Mouse (Mus musculus): Measurements from ENCODE around the gene Ppp1r13b. TPM values are rescaled to one million over a fixed set of nuclear protein-coding genes. Genes with fewer than 3 reads are reported as not detected.
A peak's percentile ranks its signal among the peaks of the same experiment; 100 is the strongest.

Gene Ppp1r13b
- polyA plus RNA-seq, 1 experiment from 2014 or later, result 18.3 TPM

DNA sequence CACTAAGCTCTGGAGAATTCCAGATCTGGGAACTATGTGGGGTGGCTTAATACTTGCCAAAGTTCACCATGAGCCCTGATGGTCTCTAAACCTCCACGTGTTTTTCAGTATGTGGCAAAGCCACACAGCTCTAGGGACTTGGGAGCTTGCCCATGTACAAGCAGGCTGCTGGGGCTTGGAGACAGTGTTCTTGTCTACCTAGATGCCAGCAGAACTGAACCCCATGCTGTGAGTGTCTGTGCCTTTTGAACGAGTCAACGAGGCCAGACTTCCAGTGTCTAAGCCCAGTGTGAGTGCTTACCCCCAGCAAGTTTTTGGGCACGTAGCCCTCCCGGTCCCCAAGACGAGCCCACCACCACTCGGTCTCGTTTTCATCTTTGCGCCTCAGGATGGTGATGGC, 78.0 kb downstream of the Ppp1r13b start:
- no peak for DNase-seq (ENCODE audit: low spot score)

DNA sequence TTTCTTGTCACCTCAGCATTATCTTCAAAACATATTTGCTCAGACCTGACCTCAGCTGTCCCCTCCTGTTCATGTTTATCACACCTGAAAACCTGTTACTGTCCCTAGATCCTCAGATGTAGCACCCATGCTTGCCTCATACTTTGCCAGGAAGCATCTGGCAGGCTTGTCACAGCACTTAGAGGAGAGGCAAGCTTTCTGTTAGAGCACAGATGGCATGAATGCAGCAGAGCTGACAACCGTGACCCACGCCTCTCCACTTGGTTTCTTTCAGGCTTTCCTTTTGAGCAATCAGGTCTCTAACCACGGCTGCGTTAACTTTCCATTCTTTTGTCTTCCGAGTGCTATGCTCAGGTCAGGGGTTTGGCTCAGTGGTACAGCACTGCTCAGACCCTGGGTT, 78.5 kb downstream of the Ppp1r13b start:
- DNase-seq (ENCODE audit: low spot score), result no peak

DNA sequence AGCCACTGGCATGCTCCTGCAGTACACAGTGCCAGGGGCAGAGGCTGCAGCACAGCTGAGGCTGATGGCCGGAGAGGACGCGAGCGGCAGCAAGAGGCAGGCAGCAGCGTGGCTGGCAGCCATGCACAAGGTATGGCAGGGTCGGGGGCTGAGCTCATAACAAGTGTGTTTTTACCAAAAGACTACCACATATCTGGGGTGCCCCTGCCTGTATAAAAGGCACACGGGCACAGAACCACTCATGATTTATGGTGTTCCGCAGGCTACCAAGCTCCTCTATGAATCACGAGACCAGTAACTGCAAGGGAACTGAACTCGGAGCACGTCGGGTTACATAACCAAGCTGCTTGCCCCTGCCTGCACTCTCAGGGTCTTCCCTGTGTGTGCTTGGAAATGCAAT, 80.4 kb downstream of the Ppp1r13b start:
- DNase-seq (ENCODE audit: low spot score), result no peak

DNA sequence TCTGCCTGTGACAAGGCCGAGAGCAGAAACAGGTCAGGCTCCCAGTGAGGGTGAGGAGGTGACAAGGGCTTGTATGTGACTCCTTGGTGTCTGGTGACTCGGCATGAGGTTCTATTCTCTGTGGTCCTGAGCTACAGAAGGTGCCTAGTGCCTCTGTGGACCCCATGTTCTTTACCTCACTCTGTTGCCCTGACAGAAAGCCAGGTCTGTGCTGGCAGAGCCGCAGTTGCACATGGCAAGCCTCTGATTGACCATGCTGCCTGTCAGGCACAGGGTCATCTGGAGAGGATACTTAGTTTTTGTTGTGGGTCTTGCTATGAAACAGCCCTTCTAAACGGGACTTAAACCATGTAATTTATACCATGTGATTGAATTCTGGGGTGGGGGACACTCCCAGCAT, 86.0 kb downstream of the Ppp1r13b start:
- DNase-seq (ENCODE audit: low spot score), result no peak

DNA sequence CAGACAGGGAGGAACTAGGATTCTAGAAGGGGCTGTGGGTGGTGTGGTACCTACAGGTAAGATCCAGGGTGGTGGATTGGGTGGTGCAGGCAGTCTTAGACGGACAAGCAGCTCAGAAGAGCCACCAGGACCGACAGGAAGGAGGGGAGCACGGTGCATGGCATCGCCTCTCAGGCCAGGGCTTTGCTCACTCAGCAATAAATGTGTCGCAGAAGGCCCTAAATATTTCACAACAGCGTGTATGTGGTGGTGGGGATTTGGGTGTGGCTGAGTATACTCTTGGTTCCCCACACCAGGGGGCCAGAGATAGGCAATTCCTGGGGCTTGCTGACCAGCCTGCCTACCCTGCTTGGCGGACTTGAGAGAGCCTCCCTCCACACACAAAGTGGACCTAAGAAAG, 87.2 kb downstream of the Ppp1r13b start:
- no peak for DNase-seq (ENCODE audit: low spot score)

DNA sequence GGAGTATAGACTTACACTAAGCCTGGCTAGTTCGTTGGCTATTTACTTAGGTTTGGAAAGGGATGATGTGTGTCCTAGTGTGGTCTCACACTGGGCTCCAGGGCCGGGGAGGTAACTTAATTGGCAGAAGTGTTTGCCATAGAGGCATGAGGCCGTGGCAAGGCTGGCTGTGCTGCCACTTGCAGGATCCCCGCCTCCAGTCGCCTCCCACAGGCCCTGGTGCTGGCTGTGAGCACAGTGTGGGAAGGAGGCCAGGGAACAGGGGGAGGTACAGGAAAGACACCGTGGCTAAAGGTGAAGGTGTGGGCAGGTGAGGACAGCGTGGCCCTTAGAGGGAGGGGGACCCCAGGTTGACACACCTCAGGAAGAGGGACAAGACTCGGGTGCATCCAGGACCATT, 88.0 kb downstream of the Ppp1r13b start:
- DNase-seq (ENCODE audit: low spot score), result no peak

DNA sequence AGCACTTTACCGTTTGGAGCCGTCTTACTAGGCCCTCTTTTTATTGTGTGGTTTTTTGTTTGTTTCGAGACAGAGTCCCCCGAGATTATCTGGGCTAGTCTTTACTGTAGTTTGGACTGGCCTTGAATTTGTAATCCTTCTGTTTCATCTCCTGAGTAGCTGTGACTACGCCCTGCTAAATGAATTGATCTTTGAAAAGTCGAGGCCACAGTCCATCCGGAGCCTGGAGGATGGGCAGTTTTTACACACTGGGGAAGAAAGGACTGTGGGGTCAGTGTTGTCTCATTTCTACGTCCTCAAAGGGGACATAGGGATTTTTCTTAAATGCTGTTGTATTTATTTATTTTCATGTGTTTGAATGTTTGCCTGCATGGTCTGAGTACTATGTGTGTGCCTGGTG, 89.9 kb downstream of the Ppp1r13b start:
- no peak for DNase-seq (ENCODE audit: low spot score)

DNA sequence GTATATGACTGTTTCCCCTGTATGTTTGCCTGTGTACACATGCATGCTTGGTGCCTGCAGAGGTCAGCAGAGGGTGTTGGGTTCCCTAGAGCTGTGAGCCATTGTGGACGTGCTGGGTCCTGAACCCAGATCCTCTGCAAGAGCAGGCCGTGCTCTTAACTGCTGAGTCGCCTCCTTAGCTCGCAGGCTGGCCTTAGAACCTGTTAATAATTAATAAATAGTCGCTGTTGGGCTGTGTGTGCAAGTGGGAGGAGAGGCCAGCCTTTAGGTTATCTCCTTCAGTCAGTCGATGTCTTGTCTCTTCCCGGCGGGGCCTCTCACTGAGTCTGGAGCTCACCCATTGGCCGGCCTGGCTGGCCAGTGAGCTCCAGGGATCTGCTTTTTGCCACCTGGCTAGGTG, 90.9 kb downstream of the Ppp1r13b start:
- DNase-seq (ENCODE audit: low spot score), result no peak

DNA sequence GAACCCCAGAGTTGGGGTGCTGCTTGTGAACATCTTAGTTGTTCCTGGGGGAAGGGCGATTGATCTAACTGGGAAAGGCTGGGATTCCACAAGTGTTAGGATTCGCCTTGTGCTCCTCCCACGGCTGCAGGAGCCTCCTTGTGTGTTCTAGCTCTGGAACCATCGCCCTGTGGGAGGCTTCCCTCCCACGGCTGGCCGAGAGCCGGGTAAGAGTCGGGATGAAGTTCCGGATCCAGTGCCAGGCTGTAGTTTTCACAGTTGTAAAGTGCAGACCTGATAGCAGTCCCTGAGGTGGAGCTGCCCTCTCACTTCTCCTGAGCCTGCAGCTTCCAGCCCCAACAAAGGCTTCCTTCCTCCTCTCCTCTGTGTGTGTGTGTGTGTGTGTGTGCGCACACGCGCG, 91.4 kb downstream of the Ppp1r13b start:
- DNase-seq (ENCODE audit: low spot score), result peak; percentile 43

DNA sequence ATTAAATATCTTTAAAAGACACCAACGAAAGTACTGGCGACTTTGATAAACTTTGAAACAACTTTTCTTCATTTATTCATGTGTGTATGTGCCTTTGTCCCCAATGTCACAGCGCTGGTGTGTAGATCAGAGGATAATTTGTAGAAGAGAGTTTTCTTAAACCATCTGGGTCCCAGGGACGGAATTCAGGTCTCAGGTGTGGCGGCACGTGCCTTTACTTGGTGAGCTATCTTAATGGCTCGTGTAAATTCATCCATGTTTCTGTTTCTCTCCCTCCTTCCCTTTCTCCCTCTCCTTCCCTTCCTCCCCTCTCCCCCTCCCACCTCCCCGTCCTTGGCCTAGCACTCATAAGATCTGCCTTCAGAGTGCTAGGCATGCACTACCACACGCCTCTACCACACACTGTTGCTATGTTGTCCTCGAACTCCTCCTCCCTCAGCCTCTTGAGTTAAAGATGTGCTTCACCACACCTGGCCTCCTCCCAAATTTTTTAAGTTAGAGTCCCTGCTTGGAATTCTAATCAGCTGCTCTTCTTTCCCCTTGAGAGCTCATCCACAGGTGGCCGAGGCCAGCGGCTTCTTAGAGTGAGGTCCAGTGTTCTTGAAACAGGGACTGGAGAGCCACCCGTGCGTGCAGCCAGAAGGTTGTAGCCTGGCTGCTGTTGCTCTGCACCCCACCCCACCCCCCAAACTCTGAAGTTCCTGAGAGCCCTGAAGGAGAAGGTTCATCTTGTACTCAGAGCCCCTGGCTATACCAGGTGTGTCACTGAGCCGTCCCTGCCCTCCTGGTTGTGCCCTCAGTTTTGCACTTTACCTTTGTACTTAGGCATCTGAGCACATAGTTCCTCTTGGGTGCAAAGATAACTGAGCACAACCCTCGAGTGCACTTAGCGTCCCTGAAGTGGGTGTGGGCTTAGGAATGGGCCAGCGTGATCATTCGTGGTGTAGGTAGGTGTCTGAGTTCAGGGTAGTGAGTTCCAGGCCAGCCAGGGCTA, 92.8 kb downstream of the Ppp1r13b start:
- peak; percentile 5 for DNase-seq (ENCODE audit: low spot score)

DNA sequence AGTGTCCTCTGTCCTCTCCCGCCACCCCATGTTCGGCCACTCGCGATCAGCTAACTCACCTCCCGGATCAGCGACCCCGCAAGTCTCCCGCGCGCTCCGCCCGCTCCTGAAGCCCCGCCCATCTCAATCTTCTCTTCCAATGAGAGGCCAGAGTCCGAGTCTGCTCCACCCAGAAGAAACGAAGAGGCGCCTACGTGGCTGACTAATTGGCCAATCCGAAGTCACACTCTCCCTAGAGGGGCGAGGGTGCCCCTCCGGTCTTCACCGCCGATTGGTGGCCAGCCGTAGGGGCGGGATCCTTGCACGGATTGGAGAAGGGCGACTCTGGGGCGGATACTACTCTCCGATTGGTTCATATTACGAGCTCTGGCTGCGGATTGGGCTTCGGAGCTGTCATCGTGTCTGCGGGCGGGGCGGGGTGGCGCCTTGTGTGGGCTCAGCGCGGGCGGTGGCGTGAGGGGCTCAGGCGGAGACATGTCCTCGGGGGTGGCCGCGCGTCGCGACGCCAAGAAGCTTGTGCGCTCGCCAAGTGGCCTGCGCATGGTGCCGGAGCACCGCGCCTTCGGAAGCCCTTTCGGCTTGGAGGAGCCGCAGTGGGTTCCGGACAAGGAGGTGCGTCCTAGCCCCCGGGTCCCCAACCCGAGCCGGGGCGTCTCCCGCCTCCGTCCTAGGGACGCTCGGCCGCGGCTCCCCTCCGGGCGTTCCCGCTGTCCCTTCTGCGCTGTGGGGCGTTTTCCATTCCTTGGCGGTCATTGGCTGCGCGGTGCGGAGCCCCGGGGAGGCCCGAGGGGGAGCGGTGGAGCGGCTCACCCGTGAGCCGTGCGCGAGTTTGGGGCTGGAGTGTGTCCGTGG, 93.9 kb downstream of the Ppp1r13b start, which contains the start of the genes Xrcc3 and Zfyve21:
TSS of gene Xrcc3 (minus strand) at position 108 of the 852 bp plus-strand sequence.
TSS of gene Zfyve21 (plus strand) at position 405 of the 852 bp plus-strand sequence.
- DNase-seq (ENCODE audit: low spot score), result peak; percentile 99

DNA sequence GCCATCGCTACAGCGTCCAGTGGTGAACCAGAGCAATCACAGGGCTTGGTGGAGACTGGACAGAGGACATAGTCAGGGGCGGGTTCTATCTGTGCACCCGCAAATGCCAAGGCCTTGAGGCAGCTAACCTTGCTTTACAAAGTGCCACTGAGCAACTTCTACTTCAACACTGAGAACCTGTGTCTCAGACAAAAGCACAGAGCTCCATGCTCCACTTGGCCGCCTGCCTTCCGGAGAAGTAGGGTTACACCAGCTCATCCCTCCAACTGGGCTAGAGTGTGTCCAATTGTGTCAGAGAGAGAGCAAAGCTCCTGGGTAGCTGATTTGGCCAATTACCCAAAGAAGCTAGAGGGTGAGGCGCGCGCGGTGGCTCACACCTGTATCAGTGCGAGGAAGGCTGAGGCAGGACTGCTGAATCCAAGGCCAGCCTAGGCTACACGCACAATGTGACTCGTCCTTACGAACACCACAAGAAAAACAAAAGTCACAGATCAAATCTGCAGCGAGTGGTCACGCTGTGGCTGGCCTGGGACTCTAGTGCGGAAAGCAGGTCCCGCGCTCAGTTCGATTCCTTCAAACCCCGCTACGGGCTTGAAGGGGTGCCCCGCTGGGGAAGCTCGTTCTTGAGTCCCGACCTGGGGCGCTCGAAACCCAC, 94.7 kb downstream of the Ppp1r13b start:
- DNase-seq (ENCODE audit: low spot score), result peak; percentile 2

DNA sequence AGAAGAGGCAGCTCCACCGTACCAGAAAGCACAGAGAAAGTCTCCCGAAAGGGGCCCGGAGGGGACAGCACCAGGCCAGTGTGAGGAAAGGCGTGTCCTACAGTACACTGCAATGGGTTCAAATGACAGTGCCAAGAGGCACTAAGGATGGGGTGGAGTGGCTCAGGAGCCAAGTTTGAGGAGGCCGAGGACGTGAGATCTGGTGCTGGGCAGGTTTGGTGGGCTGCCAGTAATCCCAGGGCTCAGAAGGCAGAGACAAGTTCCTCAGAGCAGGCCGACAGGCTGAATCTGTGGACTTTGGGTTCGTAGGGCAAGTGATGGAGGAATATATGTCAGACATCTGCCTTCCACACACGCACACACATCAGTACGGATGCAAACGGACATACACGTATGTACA, 95.3 kb downstream of the Ppp1r13b start:
- no peak for DNase-seq (ENCODE audit: low spot score)

DNA sequence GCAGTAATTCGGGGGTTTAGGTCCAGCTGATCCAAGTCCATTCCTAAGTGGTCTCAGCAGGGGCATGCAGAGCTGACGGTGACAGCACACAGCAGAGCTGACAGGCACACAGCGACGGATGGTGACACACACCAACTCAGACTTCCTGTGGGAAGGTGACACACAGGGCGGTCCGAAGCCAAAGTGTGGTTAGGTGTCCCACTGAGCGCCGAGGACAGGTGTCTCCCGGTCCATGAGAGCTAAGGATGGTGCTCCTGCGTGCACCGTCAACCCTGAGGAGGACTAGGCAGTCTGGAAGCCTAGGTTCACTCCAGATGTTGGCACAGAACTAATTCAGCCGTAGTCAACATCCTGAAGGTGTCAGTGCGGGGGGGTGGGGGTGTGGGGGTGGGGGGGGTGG, 95.8 kb downstream of the Ppp1r13b start:
- peak; percentile 19 for DNase-seq (ENCODE audit: low spot score)

DNA sequence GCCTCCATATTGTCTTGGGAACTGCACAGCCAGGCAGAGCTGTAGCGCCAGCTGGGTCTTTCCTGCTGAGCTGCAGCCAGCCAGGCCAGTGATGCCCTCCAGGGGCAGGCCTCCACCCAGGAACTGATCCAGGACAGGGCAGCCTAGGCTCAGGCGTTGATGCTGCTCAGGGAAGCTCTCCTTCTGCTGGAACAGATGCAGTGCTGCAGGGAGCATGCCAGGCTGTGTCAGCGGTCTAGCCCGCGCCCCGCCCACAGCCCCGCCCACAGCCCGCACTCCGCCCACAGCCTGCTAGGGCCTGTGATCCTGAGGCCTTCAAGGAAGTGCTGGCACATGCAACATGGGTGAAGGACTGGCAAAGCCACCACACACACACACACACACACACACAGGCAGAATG, 98.1 kb downstream of the Ppp1r13b start:
- peak; percentile 79 for DNase-seq (ENCODE audit: low spot score)

DNA sequence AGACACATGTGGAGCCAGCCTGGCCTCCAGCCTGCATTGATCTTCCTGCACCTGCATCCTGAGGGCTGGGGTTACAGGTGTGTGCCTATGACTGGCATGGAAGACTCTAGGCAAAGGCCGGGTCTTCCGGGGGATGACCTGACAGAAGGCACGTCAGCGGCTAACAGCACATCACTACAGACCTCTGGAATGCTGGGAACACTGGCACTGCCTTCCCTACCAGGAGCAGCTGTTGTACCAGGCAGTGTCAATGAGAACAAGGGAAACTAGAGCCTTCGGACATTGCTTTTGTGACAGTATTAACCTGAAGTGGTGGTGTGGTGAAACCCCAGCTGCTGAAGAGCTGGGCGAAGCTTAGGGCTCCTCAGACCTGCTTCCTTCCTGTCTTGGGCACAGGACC, 99.1 kb downstream of the Ppp1r13b start:
- no peak for DNase-seq (ENCODE audit: low spot score)

DNA sequence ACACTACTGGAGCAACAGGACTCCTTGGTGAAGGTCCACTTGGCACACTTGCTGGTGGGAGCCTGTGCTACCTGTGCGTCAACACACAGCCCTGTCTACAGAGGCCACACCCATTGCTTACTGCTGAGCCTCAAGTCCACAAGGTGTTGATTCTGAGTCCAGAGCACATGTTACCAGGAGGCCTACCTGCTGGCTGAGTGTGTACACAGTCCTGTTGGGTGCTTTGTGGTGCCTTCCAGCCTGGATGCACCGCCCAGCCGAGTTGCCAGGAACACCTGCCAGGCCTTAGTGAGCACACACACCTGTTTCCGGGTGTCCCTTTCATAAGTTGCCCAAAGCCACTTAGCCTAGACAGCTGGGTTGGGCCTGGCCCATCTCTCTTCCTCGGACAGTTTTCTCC, 104.4 kb downstream of the Ppp1r13b start:
- DNase-seq (ENCODE audit: low spot score), result no peak

DNA sequence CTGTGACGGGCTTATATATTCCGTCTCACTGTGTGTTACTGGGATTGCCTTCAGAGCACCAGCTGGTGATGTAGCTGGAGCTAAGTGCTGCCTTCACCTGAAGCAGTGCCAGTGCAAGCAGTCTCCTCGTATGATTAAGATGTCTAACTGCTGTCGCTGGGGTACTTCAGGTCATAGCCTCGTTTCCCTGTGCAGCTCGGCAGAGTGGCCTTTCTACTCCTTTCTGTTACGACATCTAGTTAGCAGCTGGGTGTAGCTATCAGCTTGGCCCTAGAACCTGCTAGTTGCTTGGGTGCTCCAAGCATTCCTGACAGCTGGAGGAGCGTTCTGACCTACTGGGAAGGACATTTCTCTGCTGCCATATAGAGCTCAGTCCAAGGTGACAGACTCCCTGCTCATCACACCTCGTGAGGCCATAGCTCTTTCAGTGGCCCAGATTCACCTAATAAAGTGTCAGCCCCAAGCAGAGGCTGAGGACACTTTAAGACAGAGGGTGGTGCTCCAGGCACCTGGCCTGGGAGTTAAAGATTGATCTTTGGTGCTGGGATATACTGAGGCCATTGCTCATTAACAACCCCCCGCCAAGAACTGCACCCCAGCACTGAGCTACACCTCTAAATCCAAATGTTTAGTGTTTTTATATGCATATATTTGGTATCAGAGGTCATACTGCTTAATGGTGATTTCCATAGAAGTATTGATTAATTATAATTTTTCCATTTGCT, 107.3 kb downstream of the Ppp1r13b start:
- DNase-seq (ENCODE audit: low spot score), result no peak

DNA sequence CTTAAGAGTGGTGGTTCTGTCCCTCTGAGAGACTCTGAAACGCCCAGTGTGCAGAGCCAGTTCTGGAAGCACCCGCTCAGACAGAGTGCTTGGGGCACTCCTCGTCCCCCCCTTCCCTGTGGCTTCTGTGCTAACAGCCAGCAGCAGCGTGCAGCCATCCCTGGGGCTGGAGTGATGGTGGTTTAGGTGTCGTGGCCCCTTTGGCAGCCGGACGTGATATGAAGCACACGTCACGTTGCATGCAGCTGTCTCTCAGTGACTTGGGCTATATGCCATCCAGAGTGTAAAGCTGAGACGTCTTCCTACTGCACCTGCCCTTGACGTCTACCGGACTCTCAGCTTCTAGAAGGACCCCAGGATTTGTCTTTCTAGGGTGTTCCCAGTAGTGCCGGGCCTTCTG, 109.4 kb downstream of the Ppp1r13b start:
- DNase-seq (ENCODE audit: low spot score), result no peak

DNA sequence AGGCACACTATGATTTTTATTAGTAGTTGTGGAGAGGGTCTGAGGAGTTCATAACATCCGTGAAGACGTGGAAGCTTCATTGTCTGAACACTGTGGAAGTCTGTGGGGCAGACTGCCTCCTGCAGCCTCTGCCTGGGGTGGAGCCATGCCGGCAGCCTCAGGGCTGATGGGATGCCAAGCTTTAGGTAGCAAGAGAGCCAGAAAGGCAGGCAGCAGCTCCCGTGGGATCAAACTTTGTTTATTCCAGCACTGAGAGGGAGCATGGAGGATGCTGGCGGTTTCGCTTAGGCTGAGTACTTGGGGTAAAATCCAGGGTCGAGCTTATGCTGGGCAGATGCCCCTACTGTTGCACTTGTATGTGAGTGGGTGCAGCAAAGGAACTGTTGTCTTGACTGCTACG, 110.7 kb downstream of the Ppp1r13b start:
- no peak for DNase-seq (ENCODE audit: low spot score)

All from thymus, postnatal 0 days (tissue).